Mouse (Mus musculus) midbrain, postnatal 0 days (tissue): Measurements from ENCODE around the gene Fam243. TPM values are rescaled to one million over a fixed set of nuclear protein-coding genes. Genes with fewer than 3 reads are reported as not detected.

Source experiments
- ATAC-seq: fragments of 200-750 bp; cut with Nextera tagmentation; 2 replicates; pipeline ENCODE4 v1.8.0; 2017; ENCODE audit warnings: moderate number of reproducible peaks, mild to moderate bottlenecking, moderate TSS enrichment, moderate library complexity; ENCODE audit not compliant: low FRiP score
- DNase-seq: peaks from one replicate; pipeline ENCODE4 v3.0.0-alpha.2; 2015; ENCODE audit warnings: low spot score
- H3K27ac ChIP-seq: fragments of 300-500 bp; sonication (generic); 2 replicates; pipeline ENCODE4 v1.5.1; 2014; ENCODE audit warnings: low read depth, mild to moderate bottlenecking, low read length, mixed read lengths
- H3K27me3 ChIP-seq: fragments of 300-500 bp; sonication (generic); 2 replicates; pipeline ENCODE4 v1.6.1; 2014; ENCODE audit warnings: low read length, control low read depth, mixed read lengths; ENCODE audit not compliant: insufficient read depth
- H3K36me3 ChIP-seq: fragments of 300-500 bp; sonication (generic); 2 replicates; pipeline ENCODE4 v1.6.1; 2014; ENCODE audit warnings: low read length, control low read depth, mixed read lengths; ENCODE audit not compliant: insufficient read depth
- H3K4me1 ChIP-seq: fragments of 300-500 bp; sonication (generic); 2 replicates; pipeline ENCODE4 v1.6.1; 2014; ENCODE audit warnings: mild to moderate bottlenecking, control low read depth, antibody characterized with exemption, low read length, mixed read lengths; ENCODE audit not compliant: insufficient read depth
- H3K4me2 ChIP-seq: fragments of 300-500 bp; sonication (generic); 2 replicates; pipeline ENCODE4 v1.6.1; 2014; ENCODE audit warnings: low read depth, mild to moderate bottlenecking, low read length, mixed read lengths; ENCODE audit not compliant: poor library complexity, severe bottlenecking
- H3K4me3 ChIP-seq: fragments of 300-500 bp; sonication (generic); 2 replicates; pipeline ENCODE4 v1.5.1; 2014; ENCODE audit warnings: low read depth, mild to moderate bottlenecking, low read length, moderate library complexity
- H3K9ac ChIP-seq: fragments of 300-500 bp; sonication (generic); replicated peaks from 2 replicates; pipeline ENCODE4 v1.6.1; 2014; ENCODE audit warnings: mild to moderate bottlenecking, low read length, moderate library complexity, mixed read lengths; ENCODE audit not compliant: poor library complexity, severe bottlenecking
- H3K9me3 ChIP-seq: fragments of 300-500 bp; sonication (generic); 2 replicates; pipeline ENCODE4 v1.6.1; 2016; ENCODE audit warnings: low read length, control low read depth
- CTCF ChIP-seq: IDR thresholded peaks from 2 replicates; pipeline ENCODE4 v1.5.1; 2016; ENCODE audit warnings: antibody characterized with exemption, mild to moderate bottlenecking
- WGBS: fragments of 180-500 bp; shearing (Covaris S2); extraction: QIAGEN DNeasy Blood & Tissue Kit; methylation state at CpG from one replicate; pipeline ENCODE4 v1.1.7; 2014; 5-methylcytosine and 5-hydroxymethylcytosine counted together
- polyA plus RNA-seq: library from polyadenylated mRNA; unstranded; fragments of >200 nt; fragmentation: Nextera tagmentation; extraction: Ambion mirVana; gene quantifications from 2 replicates; pipeline ENCODE4 v1.2.1, GENCODE M21; 2015
- total RNA-seq: library from RNA; depleted of rRNA; stranded (reverse); fragments of >200 nt; gene quantifications from 2 replicates; pipeline ENCODE4 v1.2.3, GENCODE M21; 2014

Fam243 gene
- total and polyA plus RNA-seq, 2 experiments from 2014 or later, result not detected

DNA sequence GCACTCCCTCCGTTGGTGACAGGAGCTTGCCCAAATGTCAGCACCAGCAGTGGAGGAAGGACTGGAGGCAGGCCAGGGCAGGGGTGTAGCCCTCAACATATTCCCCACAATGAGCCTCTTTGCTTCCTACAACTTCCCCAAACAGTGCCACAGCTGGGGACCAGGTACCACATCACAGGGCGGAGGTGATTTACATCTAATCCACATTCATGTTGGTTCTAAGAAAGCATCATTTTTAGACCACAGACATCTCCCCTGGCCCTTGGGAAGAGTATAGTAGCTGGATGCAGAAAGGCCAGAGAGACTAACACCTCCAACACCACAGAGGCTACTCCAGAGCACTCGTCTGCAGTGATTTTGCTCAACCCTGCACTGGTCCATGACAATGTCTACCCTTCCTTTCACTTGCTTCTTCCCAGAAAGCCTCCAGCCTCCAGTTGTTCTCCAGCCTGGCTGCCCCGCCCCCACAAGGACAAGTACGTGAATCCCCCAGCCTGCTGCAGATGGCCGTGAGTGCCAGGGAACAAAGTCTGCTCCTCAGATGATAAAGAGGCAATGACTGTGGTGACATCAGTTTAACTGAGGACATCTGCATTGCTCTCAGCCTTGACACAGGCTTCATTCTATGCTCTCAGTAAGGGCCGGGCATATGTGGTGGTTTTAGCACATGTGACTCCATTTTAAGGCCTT, 5.0 kb downstream of the Fam243 start:
- Histone ChIP-seq H3K27me3 (no peaks in the 10 kb centered on the region), H3K9ac (no peak overlapping the region), H3K4me3 (no peak overlapping the region), H3K4me1 (no peaks in the 10 kb centered on the region), H3K36me3 (peaks cover 6% of the 10 kb centered on the region), H3K27ac (no peak overlapping the region), H3K4me2 (no peak overlapping the region), H3K9me3 (no peaks in the 10 kb centered on the region)
- DNase-seq (no peak), ATAC-seq (no peak)
- 77% methylated on average over 7 of the region's 7 CpGs for WGBS
- no peak for TF ChIP-seq CTCF

DNA sequence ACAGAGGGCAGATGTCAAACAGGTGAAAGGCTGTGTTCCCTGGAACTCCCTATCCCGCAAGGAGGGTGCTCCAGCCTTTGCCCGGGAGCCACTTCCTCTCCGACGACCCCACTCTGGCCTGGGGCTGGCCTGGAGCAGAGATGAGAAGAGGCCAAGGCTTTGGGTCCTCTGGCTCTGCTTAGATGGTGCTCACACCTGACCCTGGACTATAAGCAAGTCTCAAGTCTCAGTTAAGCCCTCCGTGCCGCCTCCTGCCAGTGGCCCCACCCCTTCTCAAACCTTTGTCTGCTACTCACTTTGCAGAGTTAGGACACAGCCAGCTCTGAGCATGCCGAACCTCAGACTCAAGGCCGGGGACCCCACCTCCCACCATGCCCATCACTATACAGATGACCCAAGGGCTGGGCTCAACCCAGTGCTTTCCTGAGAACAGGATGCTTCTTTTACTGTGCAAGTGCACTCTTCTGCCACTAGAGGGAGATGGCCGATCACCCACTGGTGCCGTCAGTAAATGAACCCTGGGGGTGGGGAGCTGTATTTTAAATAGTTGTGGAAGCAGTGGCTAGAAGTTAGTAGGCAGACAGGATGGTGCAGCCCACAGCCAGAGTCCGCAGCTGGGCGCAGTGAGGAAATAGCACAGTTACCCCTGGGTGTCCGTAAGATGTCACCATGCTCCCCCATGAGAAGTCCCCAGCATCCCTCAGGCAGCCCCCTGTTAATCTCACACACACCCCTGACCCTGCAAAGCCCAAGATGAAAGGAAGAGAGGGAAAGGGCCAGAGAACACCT, 7.1 kb downstream of the Fam243 start:
- Histone ChIP-seq H3K4me1 (no peaks in the 10 kb centered on the region), H3K27ac (no peak overlapping the region), H3K27me3 (no peaks in the 10 kb centered on the region), H3K4me3 (no peak overlapping the region), H3K36me3 (peaks cover 13% of the 10 kb centered on the region), H3K9ac (no peak overlapping the region), H3K9me3 (no peaks in the 10 kb centered on the region), H3K4me2 (no peak overlapping the region)
- peak; percentile 98 for TF ChIP-seq CTCF
- WGBS, result 49% methylated on average over 13 of the region's 13 CpGs
- peak; percentile 82 for DNase-seq
- peak; percentile 56 for ATAC-seq

DNA sequence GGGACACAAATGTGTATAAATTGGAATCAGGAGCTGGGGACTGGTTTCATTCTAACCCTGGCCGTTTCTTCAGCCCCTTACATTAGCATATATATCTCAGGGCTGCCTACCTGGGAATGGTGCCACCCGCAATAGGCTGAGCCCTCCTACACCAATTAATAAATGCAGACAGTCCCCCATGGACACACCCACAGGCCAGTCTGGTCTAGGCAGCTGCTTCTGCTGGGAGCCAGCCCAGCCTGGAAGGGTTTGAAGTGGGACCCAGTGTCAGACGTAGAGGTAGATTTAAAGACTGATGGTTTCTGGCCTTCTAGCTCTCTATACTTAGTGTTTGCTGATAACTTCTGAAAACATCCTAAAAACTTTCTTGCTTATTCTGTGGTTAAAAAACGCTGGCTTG, 12.1 kb downstream of the Fam243 start:
- no peak overlapping the region for H3K4me3 ChIP-seq
- no peak for TF ChIP-seq CTCF
- peak; percentile 38 for DNase-seq
- no peaks in the 10 kb centered on the region for H3K27me3 ChIP-seq
- H3K4me1 ChIP-seq, result no peaks in the 10 kb centered on the region
- peaks cover 35% of the 10 kb centered on the region for H3K36me3 ChIP-seq
- 30% methylated on average over 4 of the region's 4 CpGs for WGBS
- H3K9me3 ChIP-seq, result no peaks in the 10 kb centered on the region
- no peak overlapping the region for H3K4me2 ChIP-seq
- ATAC-seq, result no peak
- H3K27ac ChIP-seq, result no peak overlapping the region
- no peak overlapping the region for H3K9ac ChIP-seq

DNA sequence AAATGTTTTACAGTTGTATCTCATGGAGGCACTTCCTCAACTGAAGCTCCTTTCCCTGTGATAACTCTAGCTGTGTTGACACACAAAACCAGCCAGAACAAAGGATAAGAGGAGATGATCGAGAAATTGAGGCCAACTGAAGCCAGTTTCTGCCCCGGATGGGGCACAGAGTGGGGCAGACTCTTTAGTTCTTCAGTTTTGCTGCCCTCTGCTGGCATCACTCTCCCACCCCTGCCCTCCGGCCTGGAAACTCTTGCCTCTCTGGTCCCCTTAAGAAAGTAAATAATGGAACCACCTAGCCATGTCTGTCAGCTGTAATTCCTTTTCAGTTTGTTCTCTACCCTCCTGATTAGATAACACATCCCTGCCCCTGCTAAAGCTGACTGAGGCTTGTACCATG, 13.3 kb downstream of the Fam243 start:
- WGBS, result 81% methylated on average over 3 of the region's 3 CpGs
- Histone ChIP-seq H3K4me3 (no peak overlapping the region), H3K4me1 (peaks cover under 1% of the 10 kb centered on the region; the same call in 1 of the 2 replicates), H3K4me2 (no peak overlapping the region), H3K9ac (no peak overlapping the region), H3K27ac (no peak overlapping the region), H3K36me3 (peaks cover 32% of the 10 kb centered on the region), H3K9me3 (no peaks in the 10 kb centered on the region), H3K27me3 (no peaks in the 10 kb centered on the region)
- DNase-seq, result no peak
- TF ChIP-seq CTCF, result no peak
- ATAC-seq, result no peak

DNA sequence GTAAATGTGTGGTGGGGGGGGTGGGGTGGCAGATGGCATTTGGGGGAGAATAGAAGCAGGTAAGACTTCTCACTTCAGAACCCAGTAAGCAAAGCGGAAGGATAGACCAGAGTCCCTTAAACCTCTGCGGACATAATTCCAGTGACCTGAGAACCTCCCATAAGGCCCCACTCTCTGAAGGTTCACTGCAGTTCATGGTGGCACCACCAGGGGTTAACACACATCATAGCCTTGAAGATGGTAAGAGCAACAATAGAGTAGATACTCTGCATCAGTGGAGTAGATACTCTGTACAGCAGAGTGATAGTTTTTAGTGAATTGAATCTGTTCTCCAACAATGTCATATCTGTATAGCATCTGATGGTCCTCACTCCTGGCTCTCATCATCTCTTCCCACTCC, 15.7 kb downstream of the Fam243 start:
- Histone ChIP-seq H3K9ac (no peak overlapping the region), H3K36me3 (peaks cover 22% of the 10 kb centered on the region), H3K27ac (no peak overlapping the region), H3K9me3 (no peaks in the 10 kb centered on the region), H3K27me3 (no peaks in the 10 kb centered on the region), H3K4me1 (peaks cover 9% of the 10 kb centered on the region; the same call in 1 of the 2 replicates), H3K4me2 (no peak overlapping the region), H3K4me3 (no peak overlapping the region)
- DNase-seq (no peak), ATAC-seq (no peak)
- peak; percentile 39 for TF ChIP-seq CTCF
- 93% methylated on average over 2 of the region's 2 CpGs for WGBS

DNA sequence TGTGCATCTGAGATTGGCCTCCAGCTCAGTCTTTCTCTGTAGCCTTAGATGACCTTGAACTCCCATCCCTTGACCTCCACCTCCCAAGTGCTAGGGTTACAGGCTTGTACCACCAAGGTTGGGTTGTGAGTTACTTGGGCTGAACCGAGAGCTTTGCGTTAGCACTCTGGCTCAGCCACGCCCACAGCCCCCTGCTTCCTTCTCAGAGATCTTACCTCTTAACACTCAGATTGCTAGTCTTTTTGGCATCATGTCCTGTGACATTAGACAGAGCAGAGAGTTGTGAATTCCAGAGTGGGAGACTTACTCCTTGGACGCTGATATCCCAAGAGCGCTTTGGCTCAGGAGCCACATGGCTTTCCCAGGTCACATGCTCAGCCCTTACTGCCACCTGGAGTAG, 18.7 kb downstream of the Fam243 start:
- 63% methylated on average over 5 of the region's 5 CpGs for WGBS
- Histone ChIP-seq H3K27ac (peak overlapping the region; percentile 80; the same call in 1 of the 2 replicates), H3K4me1 (peaks cover 10% of the 10 kb centered on the region; the same call in 1 of the 2 replicates), H3K27me3 (no peaks in the 10 kb centered on the region), H3K9me3 (no peaks in the 10 kb centered on the region), H3K36me3 (peaks cover 18% of the 10 kb centered on the region), H3K4me2 (peak overlapping the region; percentile 78), H3K9ac (peak overlapping the region; percentile 36; the same call in 1 of the 2 replicates), H3K4me3 (peak overlapping the region; percentile 67; the same call in 1 of the 2 replicates)
- DNase-seq, result no peak
- no peak for TF ChIP-seq CTCF
- no peak for ATAC-seq
